Mouse (Mus musculus) embryonic facial prominence, embryonic 14.5 days (tissue): ENCODE data around the gene Atp1b1. TPM values are rescaled to one million over a fixed set of nuclear protein-coding genes. Genes with fewer than 3 reads are reported as not detected.
A peak's percentile ranks its signal among the peaks of the same experiment; 100 is the strongest.

Experiments
- ATAC-seq: fragments of 200-750 bp; cut with Nextera tagmentation; 2 replicates; pipeline ENCODE4 v1.8.0; 2017; ENCODE audit warnings: low read depth, moderate number of reproducible peaks, moderate TSS enrichment
- DNase-seq: peaks from one replicate; pipeline ENCODE4 v3.0.0-alpha.2; 2015; ENCODE audit warnings: low spot score
- H3K27ac ChIP-seq: fragments of 300-500 bp; sonication (generic); replicated peaks from 2 replicates; pipeline ENCODE4 v1.5.1; 2014; ENCODE audit warnings: low read depth, mild to moderate bottlenecking, low read length, moderate library complexity
- H3K27me3 ChIP-seq: fragments of 300-500 bp; sonication (generic); replicated peaks from 2 replicates; pipeline ENCODE4 v1.6.1; 2014; ENCODE audit warnings: low read length; ENCODE audit not compliant: control insufficient read depth, insufficient read depth
- H3K36me3 ChIP-seq: fragments of 300-500 bp; sonication (generic); 2 replicates; pipeline ENCODE4 v1.6.1; 2014; ENCODE audit warnings: low read length, mixed read lengths; ENCODE audit not compliant: control insufficient read depth, insufficient read depth
- H3K4me1 ChIP-seq: fragments of 300-500 bp; sonication (generic); 2 replicates; pipeline ENCODE4 v1.6.1; 2014; ENCODE audit warnings: antibody characterized with exemption, low read length; ENCODE audit not compliant: control insufficient read depth, insufficient read depth
- H3K4me2 ChIP-seq: fragments of 300-500 bp; sonication (generic); 2 replicates; pipeline ENCODE4 v1.6.1; 2014; ENCODE audit warnings: low read depth, mild to moderate bottlenecking, low read length, moderate library complexity, mixed read lengths
- H3K4me3 ChIP-seq: fragments of 300-500 bp; sonication (generic); 2 replicates; pipeline ENCODE4 v1.5.1; 2014; ENCODE audit warnings: low read depth, mild to moderate bottlenecking, low read length
- H3K9ac ChIP-seq: fragments of 300-500 bp; sonication (generic); 2 replicates; pipeline ENCODE4 v1.6.1; 2014; ENCODE audit warnings: low read depth, mild to moderate bottlenecking, low read length, moderate library complexity, mixed read lengths
- H3K9me3 ChIP-seq: fragments of 300-500 bp; sonication (generic); 2 replicates; pipeline ENCODE4 v1.6.1; 2016; ENCODE audit warnings: low read length; ENCODE audit not compliant: control insufficient read depth
- WGBS: fragments of 180-500 bp; shearing (Covaris S2); extraction: QIAGEN DNeasy Blood & Tissue Kit; methylation state at CpG from one replicate; pipeline ENCODE4 v1.1.7; 2014; 5-methylcytosine and 5-hydroxymethylcytosine counted together
- polyA plus RNA-seq: library from polyadenylated mRNA; unstranded; fragments of >200 nt; fragmentation: Nextera tagmentation; extraction: Ambion mirVana; gene quantifications from 2 replicates; pipeline ENCODE4 v1.2.1, GENCODE M21; 2014

Atp1b1 gene
- polyA plus RNA-seq, 1 experiment from 2014 or later: 44.0 TPM

DNA sequence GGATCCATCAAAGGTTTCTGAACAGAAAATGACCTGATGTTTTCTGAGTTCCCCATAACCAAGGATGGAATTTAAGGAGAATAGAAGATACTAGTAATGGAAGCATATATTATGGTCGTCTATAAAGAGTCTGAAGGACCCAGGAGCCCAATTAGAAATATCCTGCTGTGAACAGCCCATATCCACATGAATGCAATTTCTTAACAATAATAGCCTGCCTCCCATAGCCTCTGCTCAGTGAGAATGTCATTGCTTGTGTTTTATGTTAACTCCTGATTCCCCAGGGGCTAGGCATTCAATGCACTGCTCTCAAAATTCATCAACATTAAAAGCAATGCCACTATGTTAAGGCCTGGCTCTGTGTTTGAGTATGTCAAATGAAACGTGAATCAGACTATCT lies 49.5 kb downstream of the Atp1b1 start:
- Histone ChIP-seq H3K4me2 (no peak overlapping the region), H3K9me3 (no peaks in the 10 kb centered on the region), H3K36me3 (peaks cover 4% of the 10 kb centered on the region), H3K27me3 (no peaks in the 10 kb centered on the region), H3K4me3 (no peak overlapping the region), H3K27ac (no peak overlapping the region), H3K9ac (no peak overlapping the region), H3K4me1 (no peaks in the 10 kb centered on the region)
- WGBS: 49% methylated on average over 2 of the region's 2 CpGs
- ATAC-seq: no peak
- peak; percentile 20 for DNase-seq

DNA sequence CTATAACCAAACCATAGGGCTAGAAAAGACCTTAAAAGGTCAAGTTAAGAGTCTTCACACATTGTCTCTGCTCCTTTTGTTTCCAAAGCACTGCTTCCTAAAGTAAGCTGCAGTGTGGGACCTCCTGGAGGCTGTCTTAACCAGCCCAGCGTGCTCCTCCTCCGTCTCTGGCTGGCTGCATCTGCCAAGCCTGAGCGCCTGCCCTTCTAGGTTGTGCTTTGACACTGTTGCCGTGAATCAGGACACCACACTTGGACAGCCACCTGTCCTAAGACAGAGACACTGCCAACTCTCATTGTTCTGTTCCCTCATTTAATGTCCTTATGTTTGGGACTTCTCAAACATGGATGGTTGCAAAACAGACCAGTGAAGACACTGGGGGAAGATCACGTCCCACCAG lies 51.6 kb downstream of the Atp1b1 start:
- Histone ChIP-seq H3K9me3 (0 out of 2 replicates have a peak, but pooled peaks cover 7% of the 10 kb centered on the region), H3K36me3 (peaks cover 13% of the 10 kb centered on the region; the same call in 1 of the 2 replicates), H3K4me1 (no peaks in the 10 kb centered on the region), H3K9ac (no peak overlapping the region), H3K4me2 (no peak overlapping the region), H3K4me3 (no peak overlapping the region), H3K27ac (no peak overlapping the region), H3K27me3 (no peaks in the 10 kb centered on the region)
- WGBS: 74% methylated on average over 5 of the region's 5 CpGs
- no peak for ATAC-seq
- DNase-seq: no peak

DNA sequence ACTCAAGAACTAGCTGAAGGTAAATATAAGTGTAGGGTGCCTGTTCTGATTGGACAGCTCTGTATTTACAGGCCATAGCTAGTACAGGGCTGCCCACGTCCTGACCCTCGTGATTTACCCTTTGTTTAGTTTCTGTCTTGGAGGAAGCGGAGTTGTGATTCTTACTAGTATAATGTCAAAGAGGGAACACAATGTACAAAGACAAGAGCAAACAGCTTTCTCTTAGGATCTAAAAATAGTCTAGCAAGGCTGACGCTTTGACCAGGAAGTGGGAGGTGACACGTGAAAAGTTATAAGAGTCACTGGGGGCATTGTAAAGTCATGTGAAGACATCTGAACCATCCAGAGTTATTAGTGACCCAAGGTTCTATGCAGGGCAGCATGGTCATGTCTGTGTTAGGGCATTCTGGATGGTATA lies 52.8 kb downstream of the Atp1b1 start:
- Histone ChIP-seq H3K27me3 (no peaks in the 10 kb centered on the region), H3K9me3 (0 out of 2 replicates have a peak, but pooled peaks cover 7% of the 10 kb centered on the region), H3K9ac (no peak overlapping the region), H3K36me3 (peaks cover 13% of the 10 kb centered on the region; the same call in 1 of the 2 replicates), H3K4me3 (no peak overlapping the region), H3K4me2 (no peak overlapping the region), H3K4me1 (no peaks in the 10 kb centered on the region), H3K27ac (no peak overlapping the region)
- DNase-seq (no peak), ATAC-seq (no peak)
- WGBS: 64% methylated on average over 5 of the region's 5 CpGs

DNA sequence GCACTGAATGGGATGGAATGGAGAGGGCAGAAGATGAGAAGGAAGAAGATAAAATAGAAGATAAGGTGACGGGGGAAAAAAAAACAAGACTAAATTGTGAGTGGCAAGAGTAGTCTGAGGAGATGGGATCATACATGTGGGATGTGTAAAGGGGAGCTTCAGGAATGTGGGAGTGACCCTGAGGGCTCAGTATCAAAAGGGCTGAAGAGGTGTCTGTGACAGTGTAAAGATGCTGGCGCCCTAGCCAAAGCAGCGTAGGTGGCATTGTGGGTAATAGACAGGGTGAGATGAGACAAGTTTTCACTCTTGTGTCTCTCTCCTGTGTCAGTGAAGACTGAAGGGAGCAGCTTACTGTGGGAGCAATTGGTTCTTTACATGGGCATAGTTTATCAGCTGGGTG lies 58.6 kb downstream of the Atp1b1 start:
- H3K4me3 ChIP-seq: no peak overlapping the region
- ATAC-seq (no peak), DNase-seq (no peak)
- no peak overlapping the region for H3K9ac ChIP-seq
- H3K4me2 ChIP-seq: no peak overlapping the region
- no peaks in the 10 kb centered on the region for H3K27me3 ChIP-seq
- H3K9me3 ChIP-seq: 0 out of 2 replicates have a peak, but pooled peaks cover 7% of the 10 kb centered on the region
- H3K27ac ChIP-seq: no peak overlapping the region
- peaks cover 13% of the 10 kb centered on the region; the same call in 1 of the 2 replicates for H3K36me3 ChIP-seq
- 93% methylated on average over 3 of the region's 3 CpGs for WGBS
- H3K4me1 ChIP-seq: no peaks in the 10 kb centered on the region

DNA sequence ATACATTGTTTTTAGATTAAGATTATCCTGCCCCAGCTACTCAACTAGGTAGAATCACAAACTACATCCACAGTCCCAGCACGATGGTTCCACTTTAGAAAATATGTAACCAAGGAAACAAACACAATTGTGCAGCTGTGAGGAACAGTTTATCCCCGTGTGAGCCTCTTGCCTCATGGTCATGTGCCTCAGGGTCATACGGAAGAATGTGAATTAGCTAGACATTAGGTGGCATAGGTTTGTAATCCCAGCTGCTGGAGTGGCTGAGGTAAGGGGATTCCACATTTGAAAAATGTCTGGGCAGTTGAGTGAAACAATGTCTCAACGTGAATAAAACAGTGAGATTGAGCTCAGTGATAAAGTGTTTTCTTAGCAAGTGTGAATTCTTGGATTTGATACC lies 60.5 kb downstream of the Atp1b1 start:
- no peak for ATAC-seq
- 44% methylated on average over 4 of the region's 4 CpGs for WGBS
- 0 out of 2 replicates have a peak, but pooled peaks cover 7% of the 10 kb centered on the region for H3K9me3 ChIP-seq

DNA sequence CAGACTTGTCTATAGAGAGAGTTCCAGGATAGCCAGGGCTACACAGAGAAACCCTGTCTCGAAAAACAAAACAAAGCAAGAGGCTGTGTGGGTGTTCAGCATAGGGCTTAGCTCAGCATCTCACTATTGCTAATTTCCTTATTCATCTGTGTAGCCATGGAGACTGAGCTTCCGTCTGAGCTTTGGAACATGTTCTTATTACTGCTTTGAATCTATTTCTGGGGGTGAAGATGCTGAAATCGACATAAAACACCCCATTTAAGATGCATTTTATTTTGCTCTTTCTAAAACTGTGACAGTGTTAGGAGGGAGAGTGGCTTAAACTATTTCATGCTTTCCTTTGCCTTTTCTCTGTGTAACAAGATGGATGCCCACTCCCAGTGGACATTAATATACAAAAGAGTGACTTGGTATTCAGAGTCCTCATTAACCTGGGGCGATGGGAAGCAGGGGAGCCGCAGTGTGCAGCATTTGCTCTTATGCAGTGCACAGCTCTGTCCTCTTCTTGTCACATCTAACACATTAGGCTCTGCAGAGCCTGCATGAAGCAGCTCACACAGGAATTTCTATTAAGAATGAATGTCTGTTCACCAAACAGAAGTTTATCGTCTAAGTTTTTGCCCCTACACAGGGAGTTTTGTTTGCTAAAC lies 62.9 kb downstream of the Atp1b1 start:
- no peak overlapping the region for H3K27ac ChIP-seq
- WGBS: 84% methylated on average over 6 of the region's 6 CpGs

More for the DNA sequence above, 60.5 kb downstream of the Atp1b1 start:
- Histone ChIP-seq H3K4me1 (no peaks in the 10 kb centered on the region), H3K27me3 (no peaks in the 10 kb centered on the region), H3K4me2 (no peak overlapping the region), H3K9ac (no peak overlapping the region), H3K27ac (no peak overlapping the region), H3K36me3 (peaks cover 6% of the 10 kb centered on the region; the same call in 1 of the 2 replicates), H3K4me3 (no peak overlapping the region)
- DNase-seq: peak; percentile 15

DNA sequence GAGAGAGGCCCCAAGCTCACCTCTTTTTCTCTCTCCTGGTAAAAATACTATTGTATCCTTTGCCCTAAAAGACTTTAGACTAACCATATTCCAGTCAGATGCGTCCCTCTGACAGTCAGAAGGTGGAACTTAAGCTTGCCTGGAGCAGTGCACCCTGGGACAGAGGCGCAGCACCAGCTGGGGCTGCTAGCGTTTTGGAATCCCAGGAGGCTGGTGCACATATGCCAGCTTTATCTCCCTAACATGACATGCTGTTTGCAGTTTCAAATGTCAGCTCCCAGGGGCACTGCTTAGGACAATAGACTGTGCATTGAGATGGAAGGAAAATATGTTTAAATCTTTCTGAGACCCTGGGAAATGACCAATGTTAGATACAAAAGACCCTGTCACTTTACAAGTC lies 66.0 kb downstream of the Atp1b1 start:
- WGBS: 37% methylated on average over 3 of the region's 3 CpGs
- H3K27me3 ChIP-seq: no peaks in the 10 kb centered on the region
- H3K4me3 ChIP-seq: no peak overlapping the region
- peak; percentile 68 for DNase-seq
- no peak overlapping the region for H3K9ac ChIP-seq
- ATAC-seq: peak; percentile 89
- no peak overlapping the region for H3K4me2 ChIP-seq
- H3K4me1 ChIP-seq: no peaks in the 10 kb centered on the region
- no peaks in the 10 kb centered on the region for H3K9me3 ChIP-seq
- no peaks in the 10 kb centered on the region for H3K36me3 ChIP-seq
- no peak overlapping the region for H3K27ac ChIP-seq

More for the DNA sequence above, 62.9 kb downstream of the Atp1b1 start:
- no peaks in the 10 kb centered on the region for H3K4me1 ChIP-seq
- no peak overlapping the region for H3K9ac ChIP-seq
- H3K9me3 ChIP-seq: no peaks in the 10 kb centered on the region
- no peaks in the 10 kb centered on the region for H3K27me3 ChIP-seq
- H3K4me2 ChIP-seq: no peak overlapping the region
- H3K4me3 ChIP-seq: no peak overlapping the region
- DNase-seq: no peak
- no peaks in the 10 kb centered on the region for H3K36me3 ChIP-seq
- ATAC-seq: no peak

DNA sequence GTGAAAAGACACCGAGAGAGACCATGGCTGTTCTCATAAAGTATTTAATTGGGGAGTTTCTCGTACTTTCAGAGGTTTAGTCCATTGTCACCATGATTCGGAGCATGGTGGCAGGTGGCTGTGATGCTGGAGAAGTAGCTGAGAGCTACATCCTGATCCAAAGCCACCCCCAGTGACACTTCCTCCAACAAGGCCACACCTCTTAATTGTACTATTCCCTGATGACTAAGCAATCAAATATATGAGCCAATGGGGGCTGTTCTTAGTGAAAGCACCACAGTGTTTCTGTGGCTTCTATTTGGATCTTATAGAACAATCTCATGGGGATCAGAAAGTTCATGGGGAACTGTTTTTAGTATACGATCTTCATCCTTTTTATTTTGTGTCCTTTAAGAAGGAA lies 68.4 kb downstream of the Atp1b1 start:
- Histone ChIP-seq H3K4me2 (no peak overlapping the region), H3K9ac (no peak overlapping the region), H3K27ac (no peak overlapping the region), H3K36me3 (0 out of 2 replicates have a peak, but pooled peaks cover 4% of the 10 kb centered on the region), H3K4me3 (no peak overlapping the region), H3K9me3 (no peaks in the 10 kb centered on the region), H3K4me1 (no peaks in the 10 kb centered on the region), H3K27me3 (no peaks in the 10 kb centered on the region)
- no peak for ATAC-seq
- 88% methylated on average over 4 of the region's 4 CpGs for WGBS
- no peak for DNase-seq
